Mouse (Mus musculus) brain, embryonic 18.5 days (tissue): ENCODE data around the gene Wiz.
A peak's percentile ranks its signal among the peaks of the same experiment; 100 is the strongest.

Experiments used
- DNase-seq: peaks from one replicate; pipeline ENCODE4 v3.0.0-alpha.2; 2012; ENCODE audit warnings: low read depth, low spot score

The Wiz gene

DNA sequence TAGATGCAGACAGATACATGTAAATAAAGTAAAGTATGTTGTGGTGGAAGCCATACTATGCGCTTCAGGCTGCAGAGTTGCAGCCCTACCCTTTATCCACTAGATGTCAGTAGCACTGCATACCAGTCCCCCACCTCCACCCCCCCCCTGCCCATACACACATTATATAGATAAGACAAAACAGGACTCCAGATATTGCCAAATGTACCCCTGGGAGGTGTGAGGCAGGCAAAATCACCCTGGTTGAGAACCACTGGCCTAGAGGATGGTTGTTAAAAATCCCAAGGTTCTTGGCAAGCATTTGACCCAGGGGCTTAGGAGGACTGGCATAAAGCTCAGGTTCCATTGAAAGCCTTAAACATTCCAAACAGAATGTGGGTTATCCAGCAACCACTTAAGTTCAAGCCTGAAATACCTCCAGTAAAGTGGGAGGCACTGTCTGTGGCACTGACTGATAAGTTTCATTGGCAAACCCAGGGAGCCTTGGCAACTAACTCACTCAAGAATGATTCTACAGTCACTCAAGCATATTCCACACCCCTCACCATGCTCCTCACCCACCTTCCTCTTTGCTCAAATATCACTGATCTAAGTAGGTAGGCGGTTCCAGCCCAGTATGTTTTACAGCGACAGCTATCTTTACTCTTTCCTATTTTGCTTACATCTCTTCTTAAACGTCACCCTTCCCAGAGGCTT is 40.1 kb downstream of the Wiz start:
- DNase-seq: no peak

DNA sequence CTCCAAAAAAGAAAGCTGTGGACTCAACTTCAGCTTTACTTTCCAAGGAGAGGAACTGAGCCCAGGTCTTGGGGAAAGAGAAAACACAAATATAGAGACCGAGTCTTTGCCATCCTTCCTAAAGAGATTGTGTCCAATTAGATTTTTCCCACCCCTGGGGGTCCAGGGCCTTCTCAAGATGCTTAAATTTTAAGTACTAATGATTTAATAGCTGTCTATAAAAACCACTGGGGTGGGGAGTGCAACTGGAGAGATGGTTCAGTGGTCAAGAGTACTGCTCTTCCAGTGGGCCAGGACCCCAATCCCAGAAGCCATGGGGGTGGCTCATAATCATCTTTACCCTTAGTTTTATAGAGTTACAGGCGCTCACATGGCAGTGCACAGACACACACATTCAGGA is 40.8 kb downstream of the Wiz start:
- no peak for DNase-seq

DNA sequence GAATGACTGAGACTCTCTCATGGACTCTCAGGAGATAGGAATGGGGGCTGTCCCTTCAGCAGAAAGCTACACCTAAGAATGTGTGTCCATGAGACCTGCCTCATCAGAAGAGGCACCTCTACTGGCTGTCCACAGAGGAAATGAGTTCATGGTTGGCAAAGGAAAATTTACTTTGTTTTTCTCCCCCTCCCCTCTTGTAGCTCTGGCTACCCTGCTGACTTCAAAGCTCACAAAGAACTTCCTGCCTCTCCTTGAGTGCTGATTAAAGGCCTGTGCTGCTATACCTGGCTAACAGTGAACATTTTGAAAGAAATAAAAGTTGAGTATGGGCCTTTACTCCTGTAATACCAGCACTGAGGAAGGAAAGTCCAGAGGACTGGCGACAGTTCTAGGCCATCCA is 48.1 kb downstream of the Wiz start:
- no peak for DNase-seq

GRCm38 (mm10) chr17:32340110-32340509 is 49.1 kb downstream of the Wiz start:
- no peak for DNase-seq

GRCm38 (mm10) chr17:32335869-32336268 is 53.4 kb downstream of the Wiz start:
- DNase-seq: no peak

- DNase-seq: no peak
These were observed 54.3 kb downstream of the Wiz start for GRCm38 (mm10) chr17:32334921-32335320.

DNA sequence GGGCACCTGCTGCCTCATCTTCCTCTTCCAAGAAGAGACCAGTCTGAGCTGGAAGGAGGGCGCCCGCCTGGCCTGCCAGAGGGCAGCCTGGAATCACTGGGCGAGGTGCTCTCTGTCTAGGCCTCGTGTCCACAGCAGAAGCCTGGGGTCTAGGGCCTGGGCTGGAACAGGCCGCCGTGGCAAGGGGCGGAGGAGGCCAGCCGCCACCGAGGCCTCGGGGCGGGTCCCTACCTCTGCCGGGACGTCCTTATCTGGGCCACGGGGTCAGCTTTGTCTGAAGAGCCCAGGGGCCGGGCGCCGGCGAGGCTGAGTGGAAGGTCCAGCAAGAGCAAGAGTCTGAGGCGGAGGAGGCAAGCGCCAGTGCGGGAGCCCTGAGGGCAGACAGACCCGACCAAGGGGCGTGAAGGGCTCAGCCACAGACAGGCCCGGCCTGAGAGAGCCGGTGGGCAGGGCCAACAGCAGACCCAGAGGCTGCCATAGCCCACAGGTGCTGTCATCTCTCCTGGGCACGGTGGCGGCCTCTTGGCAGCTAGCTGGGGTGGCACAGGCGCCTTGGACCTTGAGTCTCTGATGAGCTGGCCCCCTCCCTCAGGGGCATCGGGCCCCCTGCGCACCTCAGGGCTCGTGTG is 55.5 kb downstream of the Wiz start:
- DNase-seq: no peak

DNA sequence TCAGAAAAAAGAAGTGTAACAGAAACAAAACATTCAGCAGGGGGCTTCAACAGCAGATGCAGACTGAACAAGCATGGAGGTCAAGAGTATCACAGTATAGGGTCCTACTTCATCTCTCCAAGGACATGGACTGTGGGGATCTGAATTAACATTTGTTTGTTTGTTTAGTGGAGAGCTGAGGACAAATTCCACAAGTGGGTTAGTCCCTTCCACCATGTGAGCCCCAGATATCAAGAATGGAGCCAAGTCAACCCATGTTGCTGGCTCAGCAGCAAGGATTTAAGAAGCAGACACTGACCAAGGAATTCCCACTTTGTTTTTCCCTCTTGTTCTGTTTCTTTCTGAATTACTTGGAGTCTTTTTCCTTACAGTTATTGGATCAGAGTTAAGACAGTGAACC is 61.7 kb downstream of the Wiz start:
- no peak for DNase-seq

GRCm38 (mm10) chr17:32322809-32323208 is 66.4 kb downstream of the Wiz start:
- no peak for DNase-seq

DNA sequence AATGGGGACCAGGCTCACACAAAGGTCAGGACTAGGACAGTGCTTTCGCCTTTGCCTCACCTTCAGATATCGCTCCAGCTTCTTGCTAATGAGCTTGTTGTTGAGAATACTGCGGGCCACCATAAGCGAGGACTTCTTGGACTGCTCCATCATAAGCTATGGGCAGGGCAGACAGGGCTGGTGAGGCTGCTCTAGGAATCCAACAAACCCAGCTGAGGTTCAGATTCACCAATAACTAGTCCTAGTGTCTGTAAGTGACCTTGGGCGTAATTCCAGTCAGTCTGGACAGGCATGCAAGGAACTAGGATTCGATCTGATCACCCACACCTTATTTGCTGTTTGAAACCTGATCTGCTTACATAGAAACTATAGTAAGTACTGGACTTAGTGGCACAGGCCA is 67.4 kb downstream of the Wiz start:
- no peak for DNase-seq

DNA sequence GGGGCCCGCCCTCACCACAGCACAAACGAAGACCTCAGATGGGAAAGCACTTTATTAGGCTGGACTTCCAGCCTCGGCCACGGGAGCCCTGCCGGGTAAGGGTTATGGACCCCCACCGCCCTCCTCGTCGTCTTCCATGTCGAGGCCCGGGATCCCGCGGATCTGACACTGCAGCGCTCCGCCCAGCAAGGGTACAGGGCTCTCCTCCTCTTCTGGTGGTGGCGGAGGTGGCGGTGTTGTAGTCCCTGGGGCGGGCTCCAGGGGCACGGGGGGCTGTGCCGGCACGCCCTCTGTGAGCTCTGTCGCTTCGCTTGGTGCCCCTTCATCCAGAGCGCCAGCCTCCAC is 67.9 kb downstream of the Wiz start:
- DNase-seq: no peak

- DNase-seq: peak; percentile 98
These were observed 68.4 kb downstream of the Wiz start, which contains the start of gene Akap8 for GRCm38 (mm10) chr17:32320597-32321389. Akap8 (minus strand) TSS chr17:32321238.

GRCm38 (mm10) chr17:32319950-32320349 is 69.3 kb downstream of the Wiz start:
- no peak for DNase-seq

GRCm38 (mm10) chr17:32317708-32318107 is 71.5 kb downstream of the Wiz start:
- no peak for DNase-seq

GRCm38 (mm10) chr17:32317032-32317431 is 72.2 kb downstream of the Wiz start:
- DNase-seq: no peak

DNA sequence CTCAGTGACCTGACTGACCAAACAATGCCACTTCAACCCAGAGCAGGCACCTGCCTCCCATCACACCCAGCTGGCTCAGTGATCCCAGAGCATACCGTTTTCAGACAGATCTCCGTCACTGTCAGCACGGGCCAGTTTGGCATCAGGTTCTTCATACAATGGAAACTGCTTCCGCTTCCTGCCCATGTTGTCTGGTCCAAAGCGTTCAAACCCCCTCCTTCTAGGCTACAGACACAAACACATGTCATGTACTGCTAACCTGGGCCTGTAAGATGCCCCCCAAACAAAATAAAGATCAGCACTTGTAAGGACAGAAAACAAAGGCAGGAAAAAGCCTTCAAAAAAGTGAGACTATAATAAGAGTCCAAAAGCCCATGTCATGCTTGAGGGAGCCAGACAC is 73.7 kb downstream of the Wiz start:
- DNase-seq: no peak

DNA sequence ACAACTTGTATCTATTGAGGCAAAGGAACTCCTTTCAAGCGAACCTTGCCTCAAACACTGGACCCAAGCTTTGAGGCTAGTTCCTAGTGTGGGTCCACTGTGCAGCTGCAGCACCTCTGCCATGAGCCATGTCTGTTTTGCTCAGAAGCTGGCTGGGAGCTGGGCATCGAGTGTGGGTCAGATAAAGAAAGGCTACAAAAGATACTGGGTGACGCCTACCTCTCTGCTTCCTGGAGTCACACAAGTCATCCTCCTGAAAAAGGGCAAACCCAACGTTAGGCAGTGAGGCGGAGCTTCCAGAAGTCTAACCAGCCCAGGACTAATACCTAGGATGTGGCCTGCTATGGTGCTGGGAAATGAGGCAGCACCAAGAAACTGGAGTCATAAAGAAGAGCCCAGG is 75.3 kb downstream of the Wiz start:
- no peak for DNase-seq

DNA sequence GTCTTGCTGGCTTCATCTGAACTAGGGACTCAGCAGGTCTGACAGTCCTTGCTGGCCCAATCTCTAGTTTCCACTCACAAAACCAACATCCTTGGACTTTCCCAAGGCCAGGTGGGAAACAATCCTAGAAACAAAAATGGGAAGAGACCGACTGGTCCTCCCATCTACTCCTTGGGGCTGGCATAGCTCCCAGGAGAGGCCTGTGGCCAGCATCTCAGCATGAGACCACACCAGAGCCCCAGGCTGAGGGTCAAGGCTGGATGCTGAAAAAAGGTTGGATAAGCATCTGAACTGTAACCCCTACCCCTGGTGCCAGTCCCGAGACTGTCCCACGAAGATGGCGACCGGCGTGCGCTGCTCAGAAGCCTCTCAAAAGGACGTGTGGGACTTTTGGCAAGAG is 76.4 kb downstream of the Wiz start:
- no peak for DNase-seq

DNA sequence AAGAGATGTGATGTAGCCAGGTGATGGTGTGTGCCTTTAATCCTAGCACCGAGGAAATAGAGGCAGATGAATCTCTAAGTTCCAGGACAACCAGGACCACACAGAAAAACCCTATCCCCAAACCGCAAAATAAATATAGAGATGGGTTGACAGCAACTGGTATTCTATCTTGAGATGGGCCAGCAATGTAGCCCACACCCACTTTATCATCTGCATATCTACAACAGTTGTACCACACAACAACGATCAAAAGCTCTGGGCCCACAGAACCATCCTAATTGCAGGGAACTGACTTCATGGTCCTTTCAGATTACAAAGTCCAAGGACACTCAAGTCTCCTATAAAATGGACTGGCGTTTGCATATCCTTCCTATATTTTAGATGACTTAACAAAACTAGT is 81.3 kb downstream of the Wiz start:
- DNase-seq: no peak
